Mouse (Mus musculus) neural tube, embryonic 14.5 days (tissue): ENCODE measurements at regions not wholly inside any gene's neighbourhood (a gene's known extent, or its start where the extent isn't known, plus 50 kb on each side); places are given as distances from the start of the nearest gene placed in this dataset.
A peak's percentile ranks its signal among the peaks of the same experiment; 100 is the strongest.

Experiments
- ATAC-seq: fragments of 200-750 bp; cut with Nextera tagmentation; 2 replicates; pipeline ENCODE4 v1.8.0; 2017; ENCODE audit warnings: low read depth, mild to moderate bottlenecking, moderate TSS enrichment, moderate library complexity
- H3K27ac ChIP-seq: fragments of 300-500 bp; sonication (generic); 2 replicates; pipeline ENCODE4 v1.5.1; 2014; ENCODE audit warnings: low read depth, mild to moderate bottlenecking, control low read depth, low read length, moderate library complexity, mixed read lengths
- H3K27me3 ChIP-seq: fragments of 300-500 bp; sonication (generic); 2 replicates; pipeline ENCODE4 v1.6.1; 2014; ENCODE audit warnings: low read length; ENCODE audit not compliant: control insufficient read depth, insufficient read depth
- H3K36me3 ChIP-seq: fragments of 300-500 bp; sonication (generic); 2 replicates; pipeline ENCODE4 v1.6.1; 2014; ENCODE audit warnings: low read length, mixed read lengths; ENCODE audit not compliant: control insufficient read depth, insufficient read depth
- H3K4me1 ChIP-seq: fragments of 300-500 bp; sonication (generic); 2 replicates; pipeline ENCODE4 v1.6.1; 2014; ENCODE audit warnings: low read length; ENCODE audit not compliant: control insufficient read depth, insufficient read depth
- H3K4me2 ChIP-seq: fragments of 300-500 bp; sonication (generic); 2 replicates; pipeline ENCODE4 v1.6.1; 2014; ENCODE audit warnings: mild to moderate bottlenecking, low read depth, low read length, control low read depth
- H3K4me3 ChIP-seq: fragments of 300-500 bp; sonication (generic); 2 replicates; pipeline ENCODE4 v1.5.1; 2014; ENCODE audit warnings: low read depth, low read length, control low read depth, mixed read lengths
- H3K9ac ChIP-seq: fragments of 300-500 bp; sonication (generic); replicated peaks from 2 replicates; pipeline ENCODE4 v1.6.1; 2014; ENCODE audit warnings: low read depth, mild to moderate bottlenecking, control low read depth, low read length, mixed read lengths
- H3K9me3 ChIP-seq: fragments of 300-500 bp; sonication (generic); 2 replicates; pipeline ENCODE4 v1.6.1; 2016; ENCODE audit warnings: low read length; ENCODE audit not compliant: control insufficient read depth
- WGBS: fragments of 180-500 bp; shearing (Covaris S2); extraction: QIAGEN DNeasy Blood & Tissue Kit; methylation state at CpG from one replicate; pipeline ENCODE4 v1.1.7; 2014; 5-methylcytosine and 5-hydroxymethylcytosine counted together

- Histone ChIP-seq H3K9me3 (no peaks in the 10 kb centered on the region; the same call in 1 of the 2 replicates), H3K27ac (peak overlapping the region; percentile 28; the same call in 1 of the 2 replicates), H3K9ac (no peak overlapping the region), H3K4me2 (no peak overlapping the region), H3K27me3 (no peaks in the 10 kb centered on the region), H3K36me3 (no peaks in the 10 kb centered on the region), H3K4me1 (peaks cover 4% of the 10 kb centered on the region; the same call in 1 of the 2 replicates), H3K4me3 (no peak overlapping the region)
- WGBS, result 31% methylated on average over 3 of the region's 3 CpGs
- ATAC-seq, result peak; percentile 93
Observed at GRCm38 (mm10) chr1:78761061-78761515, 55.5 kb upstream of the Kcne4 start.
